Mouse (Mus musculus): ENCODE measurements around the gene Tgif2lx2. TPM values are rescaled to one million over a fixed set of nuclear protein-coding genes. Genes with fewer than 3 reads are reported as not detected.
"Not testable (repeated sequence)": the region's sequence is repeated elsewhere in the genome, so short reads cannot be mapped to it uniquely, and the experiment has no call there.

Tgif2lx2 gene
- polyA plus RNA-seq (2015; fragmentation: Nextera tagmentation; extraction: Ambion mirVana), result not detected in 2 replicates

DNA sequence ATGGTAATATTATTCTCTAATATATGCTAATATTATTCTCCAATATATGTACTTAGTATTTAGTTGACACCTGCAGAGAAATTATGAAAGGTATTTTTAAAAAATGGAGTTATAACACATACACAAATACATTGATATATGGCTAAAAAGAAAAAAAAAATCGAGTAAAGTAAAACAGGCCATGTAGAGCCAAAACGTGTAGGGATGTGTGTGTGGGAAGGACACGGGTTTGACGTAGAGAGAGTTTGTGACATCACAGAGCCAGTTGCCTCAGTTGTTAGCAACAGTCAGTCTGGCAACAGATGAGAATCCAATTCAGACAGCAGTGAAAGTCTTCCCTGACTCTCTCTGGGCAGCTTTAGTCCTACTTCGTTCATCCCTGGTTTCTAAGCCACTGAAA is at the start of gene Tgif2lx2:
Tgif2lx2 (plus strand) TSS at position 301 of the 400 bp plus-strand sequence.
- H3K9me3 ChIP-seq; H3K4me2 ChIP-seq; H3K27ac ChIP-seq; H3K9ac ChIP-seq; H3K27me3 ChIP-seq; ATAC-seq (ENCODE audit: low FRiP score); H3K4me3 ChIP-seq; H3K36me3 ChIP-seq; H3K4me1 ChIP-seq (replicated peaks): not testable (repeated sequence)
- no CpG with 5 or more reads among the region's 5 CpGs for WGBS

Other genes with a start within 250 kb of the Tgif2lx2 start
- not detected in 2 replicates for gene Tgif2lx1, start 53.5 kb downstream of the Tgif2lx2 start, polyA plus RNA-seq (2015; fragmentation: Nextera tagmentation; extraction: Ambion mirVana)